Mouse (Mus musculus) embryonic fibroblast, embryonic 13.5 days (primary cell): ENCODE results near the gene Hexb.

Source experiments
- CTCF ChIP-seq: IDR thresholded peaks from 2 replicates; pipeline ENCODE4 v1.5.1; 2011; ENCODE audit warnings: mild to moderate bottlenecking, control low read depth, low read length, moderate library complexity, borderline replicate concordance; ENCODE audit not compliant: insufficient read depth
- POLR2A ChIP-seq: IDR thresholded peaks from 2 replicates; pipeline ENCODE4 v1.6.1; 2011; ENCODE audit warnings: low read depth, mild to moderate bottlenecking, control low read depth, low read length, moderate library complexity

GRCm38 (mm10) chr13:97227795-97228194, 29.6 kb upstream of the Hexb start:
- TF ChIP-seq CTCF (no peak), POLR2A (no peak)
